Mouse (Mus musculus) limb, embryonic 10.5 days (tissue): ENCODE results near the gene Slc39a1. TPM values are rescaled to one million over a fixed set of nuclear protein-coding genes. Genes with fewer than 3 reads are reported as not detected.

Source experiments
- DNase-seq: peaks from one replicate; pipeline ENCODE4 v3.0.0-alpha.2; 2017; ENCODE audit warnings: low spot score
- H3K27ac ChIP-seq: fragments of 300-500 bp; sonication (generic); 2 replicates; pipeline ENCODE4 v1.5.1; 2016; ENCODE audit warnings: mild to moderate bottlenecking
- H3K27me3 ChIP-seq: fragments of 300-500 bp; sonication (generic); 2 replicates; pipeline ENCODE4 v1.6.1; 2016; ENCODE audit warnings: low read depth, mild to moderate bottlenecking; ENCODE audit not compliant: poor library complexity, severe bottlenecking
- H3K36me3 ChIP-seq: fragments of 300-500 bp; sonication (generic); 2 replicates; pipeline ENCODE4 v1.6.1; 2016; ENCODE audit warnings: mild to moderate bottlenecking, moderate library complexity
- H3K4me1 ChIP-seq: fragments of 300-500 bp; sonication (generic); 2 replicates; pipeline ENCODE4 v1.6.1; 2016
- H3K4me3 ChIP-seq: fragments of 300-500 bp; sonication (generic); 2 replicates; pipeline ENCODE4 v1.5.1; 2016; ENCODE audit warnings: mild to moderate bottlenecking, moderate library complexity
- H3K9me3 ChIP-seq: fragments of 300-500 bp; sonication (generic); replicated peaks from 2 replicates; pipeline ENCODE4 v1.6.1; 2016; ENCODE audit warnings: mild to moderate bottlenecking
- WGBS: fragments of 180-500 bp; shearing (Covaris S2); methylation state at CpG from one replicate; pipeline ENCODE4 v1.1.7; 2016; 5-methylcytosine and 5-hydroxymethylcytosine counted together
- polyA plus RNA-seq: library from polyadenylated mRNA; unstranded; fragments of >200 nt; fragmentation: Nextera tagmentation; extraction: Ambion mirVana; gene quantifications from 2 replicates; pipeline ENCODE4 v1.2.1, GENCODE M21; 2016

Gene Slc39a1
- polyA plus RNA-seq, 1 experiment from 2014 or later = 60.1 TPM

DNA sequence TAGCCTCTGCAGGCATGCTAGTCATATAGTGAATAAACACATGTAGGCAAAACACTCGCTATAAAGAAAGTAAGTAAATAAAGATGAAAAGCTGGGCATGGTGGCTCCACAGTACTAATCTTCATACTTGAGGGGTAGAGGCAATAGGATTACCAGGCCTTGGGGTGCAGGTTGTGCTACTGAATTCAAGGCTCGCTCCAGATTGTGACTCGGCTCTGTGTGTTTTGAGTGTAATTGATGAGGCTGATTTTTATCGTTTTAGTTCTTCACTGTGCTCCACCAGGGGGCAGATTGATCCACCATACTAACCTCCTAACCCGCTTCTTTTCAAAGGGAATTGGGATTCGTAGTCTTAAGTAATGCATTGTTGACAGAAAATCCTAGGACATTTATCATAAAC, 27.9 kb upstream of the Slc39a1 start:
- H3K27ac ChIP-seq = peak overlapping the region; percentile 84
- peaks cover 24% of the 10 kb centered on the region for H3K36me3 ChIP-seq
- H3K9me3 ChIP-seq = no peaks in the 10 kb centered on the region
- peak; percentile 62 for DNase-seq
- H3K4me3 ChIP-seq = peak overlapping the region; percentile 60
- H3K4me1 ChIP-seq = peaks cover 23% of the 10 kb centered on the region
- 15% methylated on average over 6 of the region's 6 CpGs for WGBS
- H3K27me3 ChIP-seq = no peaks in the 10 kb centered on the region

DNA sequence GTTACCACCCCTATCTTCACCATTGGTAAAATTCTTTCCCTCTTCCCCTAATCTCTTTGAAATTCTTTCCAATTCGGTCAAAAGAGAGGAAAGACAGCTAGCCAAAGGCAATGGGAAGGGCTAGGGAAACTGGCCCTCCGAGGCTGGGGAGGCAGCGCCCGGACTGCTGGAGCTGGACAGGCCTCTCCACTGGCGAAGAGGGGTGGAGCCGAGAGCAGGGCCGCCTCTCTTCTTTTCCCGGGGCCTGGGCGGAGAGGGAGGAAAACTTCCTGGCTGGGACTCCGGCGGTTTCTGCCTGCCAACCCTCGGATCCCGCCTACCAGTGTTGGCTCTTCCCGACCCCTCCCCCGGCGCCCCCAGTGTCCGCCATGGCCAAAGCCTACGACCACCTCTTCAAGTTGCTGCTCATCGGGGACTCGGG, 27.4 kb upstream of the Slc39a1 start:
- Histone ChIP-seq H3K27me3 (no peaks in the 10 kb centered on the region), H3K36me3 (peaks cover 29% of the 10 kb centered on the region), H3K4me3 (peak overlapping the region; percentile 60), H3K27ac (peak overlapping the region; percentile 84), H3K9me3 (no peaks in the 10 kb centered on the region), H3K4me1 (peaks cover 23% of the 10 kb centered on the region)
- DNase-seq = peak; percentile 80
- under 1% methylated on average over 20 of the region's 20 CpGs for WGBS

DNA sequence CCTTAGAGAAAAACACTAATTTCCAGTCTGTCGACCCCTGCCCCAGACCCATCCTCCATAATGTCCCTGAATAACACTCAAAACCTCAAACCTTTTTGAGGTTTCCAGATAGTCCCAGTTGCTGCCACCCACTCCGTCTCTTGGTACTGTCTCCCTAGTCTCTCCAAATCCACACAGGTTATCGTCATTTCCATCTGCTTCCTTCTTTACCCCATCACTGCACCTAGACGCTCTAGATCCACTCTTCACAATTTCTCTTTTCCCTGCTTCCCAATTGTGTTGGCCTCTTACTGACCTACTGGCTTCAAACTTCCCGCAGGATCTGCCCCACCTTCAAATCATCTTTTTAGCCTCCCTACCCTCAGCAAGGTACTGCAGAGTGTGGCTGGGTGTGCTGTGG, 26.8 kb upstream of the Slc39a1 start:
- no peak for DNase-seq
- H3K4me1 ChIP-seq = peaks cover 23% of the 10 kb centered on the region
- no peaks in the 10 kb centered on the region for H3K9me3 ChIP-seq
- H3K36me3 ChIP-seq = peaks cover 35% of the 10 kb centered on the region
- H3K4me3 ChIP-seq = peak overlapping the region; percentile 60
- peak overlapping the region; percentile 84 for H3K27ac ChIP-seq
- WGBS = 29% methylated on average over 5 of the region's 5 CpGs
- H3K27me3 ChIP-seq = no peaks in the 10 kb centered on the region

DNA sequence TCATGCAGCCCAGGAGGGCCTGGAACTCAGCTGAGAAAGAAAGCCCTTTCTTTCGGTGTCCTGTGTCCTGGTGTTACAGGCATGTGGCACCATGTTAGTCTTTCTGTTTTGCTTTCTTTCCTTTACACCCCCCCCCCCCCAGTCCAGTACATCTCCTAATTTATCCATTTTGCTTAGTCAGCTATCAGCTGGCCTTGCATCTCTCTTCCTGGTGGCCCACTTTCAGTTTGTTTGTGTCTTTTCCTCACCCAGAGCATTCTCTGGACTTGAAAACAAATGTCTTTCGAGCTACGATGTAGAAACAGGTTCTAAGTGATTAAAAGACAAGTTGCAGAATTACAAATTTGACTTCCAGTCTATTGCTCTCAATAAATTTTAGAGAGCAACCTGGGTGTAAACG, 25.5 kb upstream of the Slc39a1 start:
- H3K27me3 ChIP-seq = no peaks in the 10 kb centered on the region
- no peak overlapping the region for H3K4me3 ChIP-seq
- H3K36me3 ChIP-seq = peaks cover 38% of the 10 kb centered on the region
- peak overlapping the region; percentile 25; the same call in 1 of the 2 replicates for H3K27ac ChIP-seq
- DNase-seq = no peak
- 93% methylated on average over 4 of the region's 4 CpGs for WGBS
- H3K9me3 ChIP-seq = no peaks in the 10 kb centered on the region
- H3K4me1 ChIP-seq = peaks cover 23% of the 10 kb centered on the region

DNA sequence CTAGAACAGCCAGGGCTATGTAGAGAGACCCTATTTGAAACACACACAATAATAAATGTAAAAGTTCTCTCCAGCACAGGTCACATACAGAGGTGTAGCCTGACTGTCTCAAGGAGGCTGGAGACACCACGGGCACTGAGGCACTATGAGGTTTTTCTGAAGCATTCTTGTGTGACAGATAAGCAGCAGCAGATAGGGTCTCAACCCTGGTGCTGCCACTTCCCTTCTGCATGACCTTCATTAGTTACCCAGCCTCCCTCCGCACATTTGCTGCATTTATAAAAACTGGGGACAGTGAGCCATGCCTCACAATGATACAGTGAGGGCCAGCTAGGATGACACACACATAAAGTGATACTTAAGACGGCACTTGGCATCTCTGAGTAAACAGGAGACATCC, 25.0 kb upstream of the Slc39a1 start:
- peaks cover 38% of the 10 kb centered on the region for H3K36me3 ChIP-seq
- H3K27ac ChIP-seq = no peak overlapping the region
- DNase-seq = no peak
- H3K9me3 ChIP-seq = no peaks in the 10 kb centered on the region
- peaks cover 23% of the 10 kb centered on the region for H3K4me1 ChIP-seq
- H3K27me3 ChIP-seq = no peaks in the 10 kb centered on the region
- WGBS = 89% methylated on average over 3 of the region's 3 CpGs
- no peak overlapping the region for H3K4me3 ChIP-seq

DNA sequence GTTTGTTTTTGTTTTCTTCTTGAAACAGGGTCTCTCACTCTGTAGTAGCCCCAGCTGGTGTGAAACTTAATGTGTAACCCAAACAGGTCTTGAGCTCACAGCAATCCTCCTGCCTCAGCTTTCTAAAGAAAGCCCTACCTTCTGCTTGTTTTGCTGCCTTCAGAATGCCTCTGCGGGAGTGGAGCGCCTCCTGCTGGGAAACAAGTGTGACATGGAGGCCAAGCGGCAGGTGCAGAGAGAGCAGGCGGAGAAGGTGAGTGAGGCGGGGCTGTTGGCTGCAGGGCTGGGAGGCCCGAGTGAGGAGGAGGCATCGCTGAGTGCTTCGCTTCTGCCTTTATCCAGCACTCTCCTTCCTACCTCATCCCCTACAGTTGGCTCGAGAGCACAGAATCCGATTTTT, 23.6 kb upstream of the Slc39a1 start:
- WGBS = 80% methylated on average over 10 of the region's 10 CpGs

DNA sequence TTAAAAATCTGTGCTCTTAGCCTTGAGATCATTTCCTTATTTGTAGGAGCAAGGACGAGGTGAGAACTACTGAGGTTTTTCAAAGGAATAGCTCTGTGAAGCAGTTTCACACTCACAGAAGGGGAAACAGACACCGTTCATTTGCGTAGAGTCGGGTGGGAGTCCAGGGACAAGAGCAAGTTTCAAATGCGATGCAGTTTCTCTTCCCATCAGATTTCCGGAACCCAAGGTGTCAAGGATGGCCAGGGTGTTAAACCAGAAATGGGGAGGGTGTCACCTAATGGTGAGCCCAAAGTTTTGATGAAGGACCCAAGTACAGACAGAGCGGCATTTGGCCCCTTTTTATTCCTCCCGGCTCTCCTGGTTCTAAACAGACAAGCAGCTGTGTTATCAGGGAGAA, 16.9 kb upstream of the Slc39a1 start:
- Histone ChIP-seq H3K4me3 (peak overlapping the region; percentile 78), H3K9me3 (no peaks in the 10 kb centered on the region), H3K36me3 (peaks cover 32% of the 10 kb centered on the region), H3K4me1 (peaks cover 14% of the 10 kb centered on the region), H3K27me3 (no peaks in the 10 kb centered on the region), H3K27ac (peak overlapping the region; percentile 91)
- WGBS = 15% methylated on average over 8 of the region's 8 CpGs
- DNase-seq = no peak

More for the DNA sequence above, 23.6 kb upstream of the Slc39a1 start:
- Histone ChIP-seq H3K4me1 (peaks cover 23% of the 10 kb centered on the region), H3K27me3 (no peaks in the 10 kb centered on the region), H3K27ac (no peak overlapping the region), H3K9me3 (no peaks in the 10 kb centered on the region), H3K36me3 (peaks cover 38% of the 10 kb centered on the region), H3K4me3 (no peak overlapping the region)
- no peak for DNase-seq

DNA sequence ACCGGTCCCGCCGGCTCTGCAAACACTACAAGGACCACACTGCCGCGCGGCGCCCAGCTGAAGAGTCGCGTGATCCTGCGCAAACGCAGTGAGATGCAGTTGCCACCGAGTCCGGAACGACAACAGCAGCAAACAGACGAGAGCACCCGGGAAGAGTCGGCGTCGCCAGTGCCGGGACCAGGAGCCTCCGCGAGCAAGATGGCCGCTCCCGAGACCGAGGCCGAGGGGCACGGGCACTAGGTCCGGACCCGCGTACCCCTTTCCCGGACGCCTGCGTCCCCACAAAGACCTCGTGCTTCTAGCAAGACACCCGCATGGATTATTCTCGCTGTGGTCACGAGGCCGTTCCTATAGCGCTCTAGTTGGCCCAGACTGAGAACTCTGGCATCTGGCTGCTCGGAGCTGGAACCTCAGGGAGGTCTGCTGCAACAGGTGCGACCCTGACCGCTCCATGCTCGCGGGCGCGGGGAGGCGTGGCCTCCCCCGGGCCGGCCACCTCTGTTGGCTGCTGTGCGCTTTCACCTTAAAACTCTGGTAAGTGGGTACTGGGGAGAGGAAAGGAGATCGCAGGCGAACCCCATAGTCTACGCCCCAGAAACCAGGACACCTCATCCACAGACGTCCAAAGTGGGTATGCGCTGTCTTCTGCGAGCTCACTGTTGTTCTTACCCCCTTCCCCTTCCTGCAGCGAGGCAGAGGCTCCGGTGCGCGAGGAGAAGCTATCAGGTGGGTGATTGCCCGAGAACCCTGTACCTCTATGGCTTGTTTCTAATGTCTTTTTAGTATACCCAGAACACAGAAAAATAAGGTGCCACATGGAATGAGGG, 16.3 kb upstream of the Slc39a1 start, which contains the start of gene Jtb:
Gene Jtb (plus strand): TSS at position 91 of the 827 bp plus-strand sequence.
- Histone ChIP-seq H3K27me3 (no peaks in the 10 kb centered on the region), H3K36me3 (peaks cover 34% of the 10 kb centered on the region), H3K4me1 (peaks cover 14% of the 10 kb centered on the region), H3K4me3 (peak within 1 kb of the TSS; percentile 78), H3K27ac (peak within 1 kb of the TSS; percentile 91), H3K9me3 (no peaks in the 10 kb centered on the region)
- under 1% methylated on average over 61 of the region's 61 CpGs for WGBS
- peak; percentile 92 for DNase-seq

DNA sequence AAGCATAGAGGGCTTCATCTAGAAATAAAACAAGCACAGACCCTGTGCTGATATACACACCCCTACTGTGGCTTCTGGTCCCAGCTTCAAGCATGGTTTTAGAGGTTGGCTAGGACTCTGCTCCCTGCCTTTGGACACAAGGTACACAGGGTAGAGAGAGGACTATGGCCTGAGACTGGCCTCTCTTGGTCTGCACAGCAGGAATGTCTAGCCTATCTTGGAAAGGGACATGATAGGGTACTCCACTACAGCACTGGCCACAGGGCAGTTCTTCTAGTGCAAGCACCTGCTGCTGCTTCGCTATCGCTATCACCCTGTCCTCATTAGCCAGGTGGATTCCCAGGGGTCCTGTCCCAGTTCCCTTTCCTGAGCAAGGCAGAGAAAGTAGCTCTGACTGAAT, 6.7 kb upstream of the Slc39a1 start:
- no peaks in the 10 kb centered on the region for H3K9me3 ChIP-seq
- WGBS = 85% methylated on average over 2 of the region's 2 CpGs
- peaks cover 7% of the 10 kb centered on the region; the same call in 1 of the 2 replicates for H3K27me3 ChIP-seq
- H3K36me3 ChIP-seq = peaks cover 9% of the 10 kb centered on the region
- no peak overlapping the region for H3K4me3 ChIP-seq
- DNase-seq = no peak
- H3K27ac ChIP-seq = no peak overlapping the region
- peaks cover 22% of the 10 kb centered on the region for H3K4me1 ChIP-seq

DNA sequence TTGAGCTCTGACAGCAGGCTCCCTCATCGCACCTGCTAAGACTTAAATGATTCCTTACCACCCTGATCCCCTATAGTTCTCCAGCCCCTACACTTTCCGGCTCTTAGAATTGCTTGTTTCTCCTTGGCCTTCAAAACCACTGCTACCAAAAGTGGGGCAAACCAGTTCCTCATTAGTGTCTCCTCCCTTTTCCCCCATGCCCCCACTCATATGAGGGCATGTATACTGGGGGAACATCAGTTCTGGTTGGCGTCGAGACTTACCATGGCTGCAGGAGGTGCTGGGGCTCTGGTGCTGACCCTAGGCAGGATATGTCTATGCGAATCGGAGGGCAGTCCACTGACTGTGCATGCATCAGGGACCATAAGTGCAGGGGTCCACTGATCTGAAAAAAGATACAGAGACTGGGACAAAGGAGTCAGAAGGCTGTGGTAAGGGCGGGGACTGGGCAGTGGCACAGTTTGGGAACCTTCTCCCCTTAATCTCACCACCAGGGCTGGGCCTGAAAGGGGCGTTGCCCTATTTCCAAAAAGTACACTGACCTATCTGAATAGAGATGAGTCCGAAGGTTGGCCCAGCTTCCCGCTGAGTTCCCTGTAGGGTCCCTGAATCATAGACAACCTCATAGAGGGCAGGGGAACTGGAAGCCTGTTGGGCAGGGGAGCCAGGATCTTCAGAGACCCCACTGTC, 6.2 kb upstream of the Slc39a1 start:
- 90% methylated on average over 10 of the region's 10 CpGs for WGBS

DNA sequence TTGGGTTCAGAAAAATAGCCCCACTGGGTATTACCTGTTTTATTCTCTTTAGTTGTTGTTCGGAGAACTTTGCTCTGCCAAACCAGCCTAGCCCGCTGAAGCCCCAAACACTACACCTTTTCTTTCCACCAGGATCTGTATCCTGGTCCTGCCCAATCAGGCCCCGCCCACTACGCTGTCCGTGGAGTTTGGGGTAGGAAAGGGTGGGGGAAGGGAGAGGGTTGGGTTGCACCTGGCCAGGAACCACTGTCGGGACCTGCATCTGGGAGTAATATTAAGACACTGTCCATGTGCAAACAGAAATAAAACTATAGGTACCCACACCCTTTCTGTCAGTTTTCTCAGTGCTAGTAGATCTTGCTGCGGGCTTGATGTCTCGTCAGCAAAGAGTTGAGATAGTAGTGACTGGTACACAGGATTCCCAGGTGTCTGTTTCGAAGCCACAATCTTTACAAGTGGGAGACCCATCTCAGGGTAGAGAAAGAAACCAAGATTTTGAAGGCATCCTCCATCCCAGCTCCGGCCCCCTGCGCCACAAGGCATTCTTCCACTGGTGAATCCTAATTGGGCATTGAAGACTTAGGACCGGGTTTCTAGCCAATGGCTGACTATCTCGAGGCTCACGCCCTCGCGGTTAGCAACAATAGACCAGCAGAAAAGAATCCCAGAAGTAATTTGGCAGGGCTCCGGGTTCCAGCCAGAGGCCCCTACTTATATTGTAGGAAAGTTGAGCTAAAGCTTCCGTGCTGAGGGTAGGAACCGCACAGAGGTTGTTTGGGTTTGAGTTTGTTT, 4.8 kb upstream of the Slc39a1 start, which contains the start of gene Creb3l4:
Gene Creb3l4 (minus strand): TSS at position 529 of the 792 bp plus-strand sequence.
- H3K27me3 ChIP-seq = peaks cover 7% of the 10 kb centered on the region; the same call in 1 of the 2 replicates
- WGBS = 5% methylated on average over 19 of the region's 19 CpGs
- no peaks in the 10 kb centered on the region for H3K36me3 ChIP-seq
- H3K9me3 ChIP-seq = no peaks in the 10 kb centered on the region
- H3K27ac ChIP-seq = peak within 1 kb of the TSS; percentile 84
- DNase-seq = peak; percentile 70
- peaks cover 27% of the 10 kb centered on the region for H3K4me1 ChIP-seq
- peak within 1 kb of the TSS; percentile 52 for H3K4me3 ChIP-seq

More for the DNA sequence above, 6.2 kb upstream of the Slc39a1 start:
- Histone ChIP-seq H3K4me3 (no peak overlapping the region), H3K4me1 (peaks cover 22% of the 10 kb centered on the region), H3K9me3 (no peaks in the 10 kb centered on the region), H3K36me3 (peaks cover 3% of the 10 kb centered on the region; the same call in 1 of the 2 replicates), H3K27me3 (peaks cover 7% of the 10 kb centered on the region; the same call in 1 of the 2 replicates), H3K27ac (no peak overlapping the region)
- no peak for DNase-seq

DNA sequence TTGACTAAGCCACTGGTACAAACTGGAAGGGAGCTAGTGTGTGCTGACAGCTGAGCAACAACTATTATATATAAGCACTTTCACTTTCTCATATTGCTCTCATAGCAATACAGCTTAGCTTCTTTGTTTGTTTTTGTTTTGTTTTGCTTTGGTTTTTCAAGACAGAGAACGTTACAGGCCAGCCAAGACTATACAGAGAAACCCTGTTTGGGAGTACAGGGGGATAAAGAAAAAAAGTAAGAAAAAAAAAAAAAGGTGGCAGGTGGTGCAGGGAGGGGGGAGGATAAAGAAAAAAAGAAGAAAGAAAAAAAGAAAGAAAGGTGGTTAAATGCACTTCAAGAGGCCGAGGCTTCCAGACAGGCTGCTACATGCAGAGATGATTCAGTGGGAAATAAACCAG, 2.6 kb upstream of the Slc39a1 start:
- Histone ChIP-seq H3K9me3 (no peaks in the 10 kb centered on the region), H3K27ac (no peak overlapping the region), H3K4me3 (no peak overlapping the region), H3K4me1 (peaks cover 41% of the 10 kb centered on the region), H3K36me3 (peaks cover 11% of the 10 kb centered on the region), H3K27me3 (peaks cover 7% of the 10 kb centered on the region; the same call in 1 of the 2 replicates)
- WGBS = 93% methylated on average over 2 of the region's 2 CpGs
- no peak for DNase-seq
